Mouse (Mus musculus) embryonic facial prominence, embryonic 12.5 days (tissue): Measurements from ENCODE around the gene Matn3. TPM values are rescaled to one million over a fixed set of nuclear protein-coding genes. Genes with fewer than 3 reads are reported as not detected.

Experiments used
- ATAC-seq: fragments of 200-750 bp; cut with Nextera tagmentation; 2 replicates; pipeline ENCODE4 v1.8.0; 2017; ENCODE audit not compliant: insufficient number of reproducible peaks, insufficient read depth, low FRiP score, low TSS enrichment
- H3K27ac ChIP-seq: fragments of 300-500 bp; sonication (generic); 2 replicates; pipeline ENCODE4 v1.5.1; 2016; ENCODE audit warnings: mild to moderate bottlenecking
- H3K27me3 ChIP-seq: fragments of 300-500 bp; sonication (generic); 2 replicates; pipeline ENCODE4 v1.6.1; 2016; ENCODE audit warnings: mild to moderate bottlenecking, moderate library complexity
- H3K36me3 ChIP-seq: fragments of 300-500 bp; sonication (generic); 2 replicates; pipeline ENCODE4 v1.6.1; 2016; ENCODE audit warnings: mild to moderate bottlenecking
- H3K4me1 ChIP-seq: fragments of 300-500 bp; sonication (generic); 2 replicates; pipeline ENCODE4 v1.6.1; 2016
- H3K4me2 ChIP-seq: fragments of 300-500 bp; sonication (generic); replicated peaks from 2 replicates; pipeline ENCODE4 v1.6.1; 2016; ENCODE audit warnings: mild to moderate bottlenecking, moderate library complexity
- H3K4me3 ChIP-seq: fragments of 300-500 bp; sonication (generic); 2 replicates; pipeline ENCODE4 v1.5.1; 2016; ENCODE audit warnings: mild to moderate bottlenecking
- H3K9ac ChIP-seq: fragments of 300-500 bp; sonication (generic); 2 replicates; pipeline ENCODE4 v1.6.1; 2016; ENCODE audit warnings: mild to moderate bottlenecking, moderate library complexity
- H3K9me3 ChIP-seq: fragments of 300-500 bp; sonication (generic); 2 replicates; pipeline ENCODE4 v1.6.1; 2016; ENCODE audit warnings: mild to moderate bottlenecking, moderate library complexity
- WGBS: fragments of 180-500 bp; shearing (Covaris S2); methylation state at CpG from one replicate; pipeline ENCODE4 v1.1.7; 2016; 5-methylcytosine and 5-hydroxymethylcytosine counted together
- polyA plus RNA-seq: library from polyadenylated mRNA; unstranded; fragments of >200 nt; fragmentation: Nextera tagmentation; extraction: Ambion mirVana; gene quantifications from 2 replicates; pipeline ENCODE4 v1.2.1, GENCODE M21; 2016

The Matn3 gene
- polyA plus RNA-seq, 1 experiment from 2014 or later: 2.0 TPM

GRCm38 (mm10) chr12:8998318-8998717 is 50.6 kb downstream of the Matn3 start:
- WGBS: 86% methylated on average over 4 of the region's 4 CpGs
- H3K36me3 ChIP-seq: 0 out of 2 replicates have a peak, but pooled peaks cover 3% of the 10 kb centered on the region
- no peak overlapping the region for H3K27ac ChIP-seq
- no peak overlapping the region for H3K9ac ChIP-seq
- no peak for ATAC-seq
- no peaks in the 10 kb centered on the region for H3K4me1 ChIP-seq
- no peaks in the 10 kb centered on the region for H3K27me3 ChIP-seq
- H3K4me3 ChIP-seq: no peak overlapping the region
- H3K9me3 ChIP-seq: no peaks in the 10 kb centered on the region
- H3K4me2 ChIP-seq: no peak overlapping the region

DNA sequence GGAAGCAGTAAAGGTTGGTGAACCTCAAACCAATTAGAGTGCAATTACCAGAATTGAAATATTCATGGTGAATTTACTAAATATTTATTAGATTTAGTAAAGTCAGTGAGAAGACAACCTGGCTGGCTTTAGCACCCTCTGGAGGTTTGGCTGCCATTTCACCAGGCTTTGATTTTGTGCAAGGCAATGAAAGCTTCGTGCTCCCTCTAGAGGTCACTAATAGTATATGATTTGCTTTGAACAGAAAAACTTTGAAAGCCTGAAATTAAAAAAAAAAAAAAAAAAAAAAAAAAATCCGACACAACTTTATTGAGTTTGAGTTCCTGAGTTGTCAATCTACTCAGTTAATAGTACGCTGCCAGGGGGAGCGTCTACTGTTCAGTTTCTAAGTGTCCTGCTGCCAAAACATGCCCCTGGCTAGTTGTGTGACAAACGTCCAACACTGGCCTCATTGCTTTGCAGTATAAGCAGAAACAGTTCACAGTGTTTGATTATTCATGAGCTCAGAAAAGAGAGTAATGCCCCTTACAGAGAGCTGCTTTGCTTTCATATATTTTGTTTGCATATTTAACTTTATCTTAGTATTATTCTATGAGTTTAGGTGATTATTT is 54.4 kb downstream of the Matn3 start:
- no peaks in the 10 kb centered on the region for H3K27me3 ChIP-seq
- no peak overlapping the region for H3K27ac ChIP-seq
- H3K4me3 ChIP-seq: no peak overlapping the region
- H3K4me1 ChIP-seq: no peaks in the 10 kb centered on the region
- no peak for ATAC-seq
- no peak overlapping the region for H3K4me2 ChIP-seq
- WGBS: 9% methylated on average over 5 of the region's 5 CpGs
- H3K9ac ChIP-seq: no peak overlapping the region
- H3K9me3 ChIP-seq: no peaks in the 10 kb centered on the region
- H3K36me3 ChIP-seq: 0 out of 2 replicates have a peak, but pooled peaks cover 1% of the 10 kb centered on the region

DNA sequence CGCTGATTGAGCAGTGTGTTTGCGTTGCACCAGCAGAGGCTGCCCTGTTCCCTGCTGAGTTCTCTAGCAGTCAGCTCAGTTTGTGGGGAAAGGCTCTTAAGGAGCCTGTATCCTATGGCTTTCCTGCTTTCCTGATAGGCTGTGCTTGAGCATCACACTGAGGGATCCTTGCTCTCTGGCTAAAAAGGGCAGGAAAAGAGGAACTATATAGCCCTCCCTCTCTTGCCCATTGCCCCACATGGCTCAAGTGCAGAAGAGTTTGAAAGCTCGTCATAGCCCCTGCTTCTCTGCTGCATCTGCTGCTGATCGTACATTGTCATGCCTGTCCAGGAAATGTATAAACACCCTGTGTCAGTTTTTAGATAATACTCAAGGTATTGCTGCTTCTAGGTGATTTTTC is 59.4 kb downstream of the Matn3 start:
- 63% methylated on average over 4 of the region's 4 CpGs for WGBS
- no peak overlapping the region for H3K4me3 ChIP-seq
- no peaks in the 10 kb centered on the region for H3K27me3 ChIP-seq
- no peak for ATAC-seq
- no peaks in the 10 kb centered on the region for H3K4me1 ChIP-seq
- no peak overlapping the region for H3K27ac ChIP-seq
- no peak overlapping the region for H3K4me2 ChIP-seq
- no peak overlapping the region for H3K9ac ChIP-seq
- H3K36me3 ChIP-seq: no peaks in the 10 kb centered on the region; the same call in 1 of the 2 replicates
- H3K9me3 ChIP-seq: no peaks in the 10 kb centered on the region

- no peaks in the 10 kb centered on the region for H3K4me1 ChIP-seq
- no peak overlapping the region for H3K4me3 ChIP-seq
- H3K36me3 ChIP-seq: peaks cover 2% of the 10 kb centered on the region; the same call in 1 of the 2 replicates
- H3K9ac ChIP-seq: no peak overlapping the region
- no peak overlapping the region for H3K27ac ChIP-seq
- 89% methylated on average over 6 of the region's 6 CpGs for WGBS
- no peak overlapping the region for H3K4me2 ChIP-seq
- no peaks in the 10 kb centered on the region for H3K9me3 ChIP-seq
- no peak for ATAC-seq
- no peaks in the 10 kb centered on the region for H3K27me3 ChIP-seq
Measured at GRCm38 (mm10) chr12:9007811-9008210, 60.1 kb downstream of the Matn3 start.

- no peak for ATAC-seq
- H3K4me2 ChIP-seq: no peak overlapping the region
- H3K9ac ChIP-seq: no peak overlapping the region
- H3K36me3 ChIP-seq: peaks cover 4% of the 10 kb centered on the region; the same call in 1 of the 2 replicates
- no peak overlapping the region for H3K27ac ChIP-seq
- no peaks in the 10 kb centered on the region for H3K9me3 ChIP-seq
- no peaks in the 10 kb centered on the region for H3K27me3 ChIP-seq
- WGBS: 73% methylated on average over 4 of the region's 4 CpGs
- no peak overlapping the region for H3K4me3 ChIP-seq
- no peaks in the 10 kb centered on the region for H3K4me1 ChIP-seq
Measured at GRCm38 (mm10) chr12:9010311-9010710, 62.6 kb downstream of the Matn3 start.

DNA sequence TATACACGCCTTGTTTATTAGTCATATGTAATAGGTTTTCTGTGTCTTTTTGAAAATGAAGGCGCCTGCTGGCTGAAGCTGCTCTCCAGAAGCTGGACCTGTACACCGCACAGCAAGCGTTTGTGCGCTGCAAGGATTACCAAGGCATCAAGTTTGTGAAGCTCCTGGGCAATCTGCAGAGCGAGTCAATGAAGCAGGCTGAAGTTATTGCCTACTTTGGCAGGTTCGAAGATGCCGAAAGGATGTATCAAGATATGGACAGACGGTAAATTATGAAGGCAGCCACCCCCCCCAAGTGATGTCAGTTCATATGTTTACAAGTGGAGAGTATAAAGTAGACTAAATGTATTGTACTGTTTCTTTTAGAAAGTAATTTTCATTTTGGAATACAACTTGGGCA is 68.6 kb downstream of the Matn3 start:
- Histone ChIP-seq H3K27ac (no peak overlapping the region), H3K4me1 (no peaks in the 10 kb centered on the region), H3K4me3 (no peak overlapping the region), H3K4me2 (no peak overlapping the region), H3K27me3 (no peaks in the 10 kb centered on the region), H3K9me3 (no peaks in the 10 kb centered on the region), H3K36me3 (peaks cover 21% of the 10 kb centered on the region), H3K9ac (no peak overlapping the region)
- ATAC-seq: no peak
- 94% methylated on average over 9 of the region's 9 CpGs for WGBS

- no peak overlapping the region for H3K4me2 ChIP-seq
- 0 out of 2 replicates have a peak, but pooled peaks cover 3% of the 10 kb centered on the region for H3K4me1 ChIP-seq
- no peak for ATAC-seq
- no peak overlapping the region for H3K9ac ChIP-seq
- H3K9me3 ChIP-seq: no peaks in the 10 kb centered on the region
- peaks cover 17% of the 10 kb centered on the region for H3K36me3 ChIP-seq
- no peak overlapping the region for H3K4me3 ChIP-seq
- H3K27me3 ChIP-seq: no peaks in the 10 kb centered on the region
- H3K27ac ChIP-seq: no peak overlapping the region
- WGBS: 92% methylated on average over 8 of the region's 8 CpGs
Measured at GRCm38 (mm10) chr12:9020431-9020830, 72.7 kb downstream of the Matn3 start.

DNA sequence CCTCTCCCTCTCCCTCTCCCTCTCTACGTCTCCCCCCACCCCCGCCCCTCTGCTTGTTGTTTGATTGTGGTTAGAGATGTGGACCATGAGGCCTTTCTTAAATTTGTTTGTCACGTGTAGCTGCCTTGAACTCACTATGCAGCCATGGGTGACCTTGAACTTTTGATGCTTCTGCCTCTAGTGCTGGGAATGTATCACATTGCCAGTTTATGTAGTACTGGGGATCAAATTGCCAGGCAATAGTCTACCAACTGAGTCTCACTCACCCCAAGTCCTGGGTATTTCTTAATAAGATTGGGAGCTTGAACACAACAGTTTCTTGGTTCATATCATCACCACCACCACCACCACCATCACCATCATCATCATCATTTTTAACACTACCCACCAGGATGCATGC is 73.3 kb downstream of the Matn3 start:
- H3K27me3 ChIP-seq: no peaks in the 10 kb centered on the region
- no peak for ATAC-seq
- 59% methylated on average over 3 of the region's 3 CpGs for WGBS
- H3K4me3 ChIP-seq: no peak overlapping the region
- no peak overlapping the region for H3K9ac ChIP-seq
- no peak overlapping the region for H3K27ac ChIP-seq
- peaks cover 17% of the 10 kb centered on the region for H3K36me3 ChIP-seq
- H3K4me1 ChIP-seq: 0 out of 2 replicates have a peak, but pooled peaks cover 3% of the 10 kb centered on the region
- H3K9me3 ChIP-seq: no peaks in the 10 kb centered on the region
- no peak overlapping the region for H3K4me2 ChIP-seq

Other genes starting within 250 kb of the Matn3 start
- gene Sdc1, start 176.6 kb upstream of the Matn3 start, polyA plus RNA-seq: 173 and 184 TPM in 2 replicates
- gene Laptm4a, start 26.3 kb upstream of the Matn3 start, polyA plus RNA-seq: 271 and 307 TPM in 2 replicates
- 26.7 and 27.1 TPM in 2 replicates for gene Wdr35, start 26.0 kb downstream of the Matn3 start, polyA plus RNA-seq
- gene Ttc32, start 82.1 kb downstream of the Matn3 start, polyA plus RNA-seq: 17.6 and 17.9 TPM in 2 replicates